Mouse (Mus musculus) stomach, embryonic 14.5 days (tissue): ENCODE data around the gene Adamts17. TPM values are rescaled to one million over a fixed set of nuclear protein-coding genes. Genes with fewer than 3 reads are reported as not detected.

Source experiments
- ATAC-seq: fragments of 200-750 bp; cut with Nextera tagmentation; 2 replicates; pipeline ENCODE4 v1.8.0; 2017; ENCODE audit warnings: low read depth, moderate TSS enrichment; ENCODE audit not compliant: insufficient number of reproducible peaks, insufficient read depth, low FRiP score
- H3K27ac ChIP-seq: fragments of 300-500 bp; sonication (generic); 2 replicates; pipeline ENCODE4 v1.5.1; 2014; ENCODE audit warnings: mild to moderate bottlenecking, low read length, moderate library complexity, mixed read lengths
- H3K27me3 ChIP-seq: fragments of 300-500 bp; sonication (generic); 2 replicates; pipeline ENCODE4 v1.6.1; 2014; ENCODE audit warnings: low read length, control low read depth, mixed read lengths; ENCODE audit not compliant: control insufficient read depth, insufficient read depth
- H3K36me3 ChIP-seq: fragments of 300-500 bp; sonication (generic); 2 replicates; pipeline ENCODE4 v1.6.1; 2014; ENCODE audit warnings: mild to moderate bottlenecking, control low read depth, low read length, moderate library complexity, mixed read lengths; ENCODE audit not compliant: control insufficient read depth, insufficient read depth
- H3K4me1 ChIP-seq: fragments of 300-500 bp; sonication (generic); 2 replicates; pipeline ENCODE4 v1.6.1; 2014; ENCODE audit warnings: low read length, control low read depth, mixed read lengths; ENCODE audit not compliant: control insufficient read depth, insufficient read depth
- H3K4me2 ChIP-seq: fragments of 300-500 bp; sonication (generic); replicated peaks from 2 replicates; pipeline ENCODE4 v1.6.1; 2014; ENCODE audit warnings: low read depth, low read length, control low read depth
- H3K4me3 ChIP-seq: fragments of 300-500 bp; sonication (generic); 2 replicates; pipeline ENCODE4 v1.5.1; 2014; ENCODE audit warnings: low read depth, low read length, control low read depth
- H3K9ac ChIP-seq: fragments of 300-500 bp; sonication (generic); replicated peaks from 2 replicates; pipeline ENCODE4 v1.6.1; 2014; ENCODE audit warnings: low read depth, mild to moderate bottlenecking, control low read depth, low read length, moderate library complexity, mixed read lengths
- H3K9me3 ChIP-seq: fragments of 300-500 bp; sonication (generic); 2 replicates; pipeline ENCODE4 v1.6.1; 2016; ENCODE audit warnings: low read depth, low read length, control low read depth; ENCODE audit not compliant: control insufficient read depth
- WGBS: fragments of 180-500 bp; shearing (Covaris S2); extraction: QIAGEN DNeasy Blood & Tissue Kit; methylation state at CpG from one replicate; pipeline ENCODE4 v1.1.7; 2014; 5-methylcytosine and 5-hydroxymethylcytosine counted together
- polyA plus RNA-seq: library from polyadenylated mRNA; unstranded; fragments of >200 nt; fragmentation: Nextera tagmentation; extraction: Ambion mirVana; gene quantifications from 2 replicates; pipeline ENCODE4 v1.2.1, GENCODE M21; 2014

Adamts17 gene
- polyA plus RNA-seq, 1 experiment from 2014 or later = 7.8 TPM

DNA sequence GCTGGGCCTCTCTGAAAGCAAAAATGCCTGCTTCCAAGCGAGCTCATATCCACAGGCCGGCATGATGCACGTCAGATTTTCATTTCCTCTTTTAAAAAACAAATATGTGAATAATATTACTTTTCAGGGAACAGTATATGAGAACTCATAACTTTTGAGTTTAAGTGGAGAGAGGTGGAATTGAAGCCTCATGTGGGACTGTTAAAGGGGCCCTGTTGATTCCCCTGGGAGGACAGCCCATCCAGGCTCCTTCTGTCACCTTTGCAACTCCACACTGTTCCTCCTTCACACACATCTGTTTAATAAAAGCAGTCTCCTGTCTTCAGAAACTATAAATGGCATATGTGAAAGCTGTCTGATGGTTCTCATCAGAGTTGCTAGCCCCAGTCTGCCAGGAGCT, 275.5 kb downstream of the Adamts17 start:
- 94% methylated on average over 3 of the region's 3 CpGs for WGBS
- H3K27me3 ChIP-seq = no peaks in the 10 kb centered on the region
- no peak overlapping the region for H3K4me2 ChIP-seq
- no peak overlapping the region for H3K27ac ChIP-seq
- H3K4me3 ChIP-seq = no peak overlapping the region
- no peaks in the 10 kb centered on the region for H3K9me3 ChIP-seq
- ATAC-seq = no peak
- no peak overlapping the region for H3K9ac ChIP-seq
- no peaks in the 10 kb centered on the region for H3K4me1 ChIP-seq
- H3K36me3 ChIP-seq = no peaks in the 10 kb centered on the region

DNA sequence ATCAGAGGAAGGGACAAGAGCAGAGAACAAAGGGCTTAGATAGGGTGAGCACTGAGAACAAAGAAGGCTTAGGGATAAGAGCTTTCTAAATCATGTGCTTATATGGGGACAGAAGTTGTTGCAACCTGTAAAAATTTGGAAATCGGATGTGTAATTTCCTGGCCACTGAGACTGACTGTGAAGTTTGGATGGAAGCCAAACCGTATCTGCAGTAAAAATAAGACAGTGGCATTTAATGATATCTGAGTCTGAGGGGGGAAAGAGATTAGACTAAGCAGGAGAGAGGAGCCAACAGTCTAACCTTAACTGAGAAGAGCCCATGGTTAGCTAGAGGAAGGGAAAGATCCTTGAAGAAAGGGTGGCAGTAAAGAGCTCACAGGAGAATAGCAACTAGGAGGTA, 295.6 kb downstream of the Adamts17 start:
- no peak overlapping the region for H3K4me3 ChIP-seq
- ATAC-seq = no peak
- WGBS = 65% methylated on average over 2 of the region's 2 CpGs
- H3K27me3 ChIP-seq = no peaks in the 10 kb centered on the region
- no peak overlapping the region for H3K9ac ChIP-seq
- no peak overlapping the region for H3K27ac ChIP-seq
- no peaks in the 10 kb centered on the region for H3K36me3 ChIP-seq
- no peak overlapping the region for H3K4me2 ChIP-seq
- H3K4me1 ChIP-seq = no peaks in the 10 kb centered on the region
- H3K9me3 ChIP-seq = no peaks in the 10 kb centered on the region

GRCm38 (mm10) chr7:67142347-67143015, 302.9 kb downstream of the Adamts17 start:
- no peak for ATAC-seq
- no peak overlapping the region for H3K27ac ChIP-seq
- no peak overlapping the region for H3K4me2 ChIP-seq
- no peak overlapping the region for H3K4me3 ChIP-seq
- 12% methylated on average over 11 of the region's 11 CpGs for WGBS
- no peaks in the 10 kb centered on the region for H3K36me3 ChIP-seq
- H3K9ac ChIP-seq = no peak overlapping the region
- H3K4me1 ChIP-seq = peaks cover 11% of the 10 kb centered on the region; the same call in 1 of the 2 replicates
- no peaks in the 10 kb centered on the region for H3K27me3 ChIP-seq
- H3K9me3 ChIP-seq = no peaks in the 10 kb centered on the region

DNA sequence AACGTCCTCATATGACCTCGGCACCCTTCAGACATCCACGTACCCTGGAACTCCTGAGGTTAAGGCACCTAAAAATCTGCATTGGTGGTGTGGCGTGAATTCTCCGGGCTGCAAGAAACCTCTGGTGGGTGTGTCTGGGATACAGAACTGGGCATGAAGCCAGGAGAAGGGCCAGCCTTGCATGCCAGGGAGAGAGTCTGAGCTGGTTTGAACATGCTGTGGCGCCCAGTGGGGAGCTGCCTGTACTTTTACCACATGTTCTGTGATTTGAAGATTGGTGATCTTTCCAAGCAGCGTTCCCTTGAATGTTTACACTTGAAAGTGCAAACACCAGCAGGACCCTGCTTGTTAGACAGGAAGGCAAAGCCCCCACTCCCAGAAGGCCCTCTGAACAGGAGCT, 306.2 kb downstream of the Adamts17 start:
- H3K27ac ChIP-seq = peak overlapping the region; percentile 48; the same call in 1 of the 2 replicates
- ATAC-seq = no peak
- peaks cover 11% of the 10 kb centered on the region; the same call in 1 of the 2 replicates for H3K4me1 ChIP-seq
- H3K36me3 ChIP-seq = no peaks in the 10 kb centered on the region
- H3K9ac ChIP-seq = no peak overlapping the region
- no peak overlapping the region for H3K4me2 ChIP-seq
- 49% methylated on average over 7 of the region's 7 CpGs for WGBS
- H3K9me3 ChIP-seq = no peaks in the 10 kb centered on the region
- H3K27me3 ChIP-seq = no peaks in the 10 kb centered on the region
- H3K4me3 ChIP-seq = no peak overlapping the region

DNA sequence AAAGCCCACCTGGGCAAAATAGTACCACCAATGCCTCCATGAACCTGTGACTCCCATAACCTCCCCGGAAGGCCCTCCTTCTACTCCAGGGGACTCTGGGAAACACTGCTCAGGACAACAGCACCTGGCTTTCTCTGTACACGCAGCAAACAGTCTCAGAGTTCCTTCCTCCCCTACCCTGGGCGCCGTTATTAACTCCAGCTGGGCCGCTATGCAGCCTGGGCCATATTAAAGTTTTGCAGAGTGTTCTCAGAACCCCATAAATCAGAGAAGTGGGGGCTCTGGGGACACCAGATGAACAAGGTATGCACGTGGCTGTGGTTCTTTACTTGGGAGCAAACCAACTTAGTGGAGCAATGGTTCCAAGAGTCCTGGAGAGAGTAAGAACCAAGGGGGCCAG, 306.6 kb downstream of the Adamts17 start:
- H3K36me3 ChIP-seq = no peaks in the 10 kb centered on the region
- H3K27me3 ChIP-seq = no peaks in the 10 kb centered on the region
- WGBS = 64% methylated on average over 6 of the region's 6 CpGs

GRCm38 (mm10) chr7:67149707-67150106, 310.2 kb downstream of the Adamts17 start:
- Histone ChIP-seq H3K9me3 (no peaks in the 10 kb centered on the region), H3K4me1 (peaks cover 8% of the 10 kb centered on the region; the same call in 1 of the 2 replicates), H3K4me3 (no peak overlapping the region), H3K36me3 (no peaks in the 10 kb centered on the region), H3K27me3 (no peaks in the 10 kb centered on the region), H3K9ac (no peak overlapping the region), H3K27ac (no peak overlapping the region), H3K4me2 (no peak overlapping the region)
- 85% methylated on average over 16 of the region's 16 CpGs for WGBS
- no peak for ATAC-seq

More for the DNA sequence above, 306.6 kb downstream of the Adamts17 start:
- no peak for ATAC-seq
- Histone ChIP-seq H3K4me1 (peaks cover 11% of the 10 kb centered on the region; the same call in 1 of the 2 replicates), H3K4me2 (no peak overlapping the region), H3K27ac (peak overlapping the region; percentile 48; the same call in 1 of the 2 replicates), H3K9me3 (no peaks in the 10 kb centered on the region), H3K9ac (no peak overlapping the region), H3K4me3 (no peak overlapping the region)

DNA sequence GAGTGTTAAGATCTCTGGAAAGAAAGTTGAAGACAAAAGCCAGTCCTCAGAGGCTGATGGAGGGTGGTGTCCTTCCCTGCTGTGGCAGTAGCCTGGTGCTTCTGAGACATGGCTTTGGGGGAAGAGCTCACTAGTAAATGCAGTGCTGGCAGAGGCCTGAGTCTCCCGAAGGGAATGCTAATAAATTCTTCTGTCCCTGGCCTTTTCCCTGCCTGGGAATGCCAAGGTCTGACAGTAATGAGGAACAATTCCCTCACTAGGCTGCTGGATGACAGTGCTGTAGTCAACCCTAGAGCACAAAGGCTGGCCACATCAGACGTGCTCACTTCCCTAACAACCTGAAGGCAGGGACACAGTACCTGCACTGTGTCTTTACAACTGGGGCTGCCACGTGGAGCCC, 313.1 kb downstream of the Adamts17 start:
- no peak overlapping the region for H3K4me2 ChIP-seq
- H3K4me3 ChIP-seq = no peak overlapping the region
- no peak overlapping the region for H3K9ac ChIP-seq
- no peaks in the 10 kb centered on the region for H3K4me1 ChIP-seq
- H3K27me3 ChIP-seq = no peaks in the 10 kb centered on the region
- no peak for ATAC-seq
- H3K27ac ChIP-seq = no peak overlapping the region
- no peaks in the 10 kb centered on the region for H3K36me3 ChIP-seq
- WGBS = 41% methylated on average over 3 of the region's 3 CpGs
- H3K9me3 ChIP-seq = no peaks in the 10 kb centered on the region

GRCm38 (mm10) chr7:67162135-67162534, 322.6 kb downstream of the Adamts17 start:
- H3K4me3 ChIP-seq = no peak overlapping the region
- no peak overlapping the region for H3K27ac ChIP-seq
- H3K4me1 ChIP-seq = no peaks in the 10 kb centered on the region
- no peak overlapping the region for H3K9ac ChIP-seq
- H3K4me2 ChIP-seq = no peak overlapping the region
- no peak for ATAC-seq
- no peaks in the 10 kb centered on the region for H3K36me3 ChIP-seq
- no peaks in the 10 kb centered on the region for H3K27me3 ChIP-seq
- H3K9me3 ChIP-seq = no peaks in the 10 kb centered on the region
- WGBS = 89% methylated on average over 8 of the region's 8 CpGs

DNA sequence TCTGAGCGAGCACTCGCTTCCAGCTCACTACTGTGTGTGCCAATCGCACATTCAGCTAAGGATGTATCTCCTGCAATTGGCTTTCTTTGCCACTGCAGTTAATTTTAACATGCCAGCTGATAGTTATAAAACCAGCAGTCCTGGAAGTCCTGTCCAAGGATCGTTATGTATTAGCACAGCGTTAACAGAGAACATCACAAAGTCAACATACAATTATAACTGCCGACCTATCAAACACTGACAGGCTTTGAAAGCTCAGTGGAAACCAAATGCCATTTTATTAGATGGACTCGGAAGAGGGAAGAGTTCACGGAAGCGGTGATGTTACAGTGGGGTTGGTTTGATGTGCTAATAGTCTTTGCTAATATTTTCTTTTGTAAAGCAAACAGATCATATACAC, 328.8 kb downstream of the Adamts17 start:
- Histone ChIP-seq H3K27ac (no peak overlapping the region), H3K4me3 (no peak overlapping the region), H3K4me2 (no peak overlapping the region), H3K36me3 (no peaks in the 10 kb centered on the region), H3K9ac (no peak overlapping the region), H3K9me3 (no peaks in the 10 kb centered on the region), H3K27me3 (no peaks in the 10 kb centered on the region), H3K4me1 (no peaks in the 10 kb centered on the region)
- ATAC-seq = no peak
- WGBS = 76% methylated on average over 9 of the region's 9 CpGs
